Comparison of ENCODE assay signal across 22 mouse cellular contexts in the genomic region with DNA sequence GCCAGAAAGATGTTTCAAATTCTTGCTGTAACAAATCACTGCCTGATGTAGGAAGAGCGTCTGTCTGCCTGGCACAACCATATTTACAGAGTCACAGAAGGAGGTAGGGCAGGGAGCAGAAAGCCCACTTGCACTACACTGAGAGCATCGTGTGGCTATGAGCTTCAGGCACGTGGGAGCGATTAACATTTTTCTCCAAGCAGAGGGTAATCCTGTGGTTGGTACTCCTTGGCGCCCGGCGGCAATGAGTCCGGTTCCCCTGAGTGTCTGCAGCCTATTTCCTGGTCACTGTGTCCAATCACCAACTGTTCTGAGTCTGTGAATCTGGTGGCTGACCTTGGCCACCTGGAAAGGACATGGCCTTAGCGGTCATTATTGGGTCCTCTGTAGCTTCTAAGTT.
DNase-seq lines count a peak whose midpoint lies in the region; ATAC-seq and TF ChIP-seq lines count a peak whose summit lies in the region.
"Had no signal": no experiment of that assay in that cellular context is flagged by ENCODE, and none has a peak within 500 bp of the region (broad histone marks: within the 10 kb centered on the region; RNA-seq: fewer than 3 reads in every experiment).

No protein-coding gene starts in this region.

- 84% methylated on average over 9 of the region's 9 CpGs for WGBS in midbrain, embryonic 11.5 days
- WGBS in midbrain, postnatal 0 days = 91% methylated on average over 9 of the region's 9 CpGs
- 20% methylated on average over 9 of the region's 9 CpGs for WGBS in embryonic facial prominence, embryonic 13.5 days
- 77% methylated on average over 9 of the region's 9 CpGs for WGBS in limb, embryonic 10.5 days

- no peak overlapping the region for H3K9ac ChIP-seq in midbrain, embryonic 11.5 days (ENCODE audit: low read length)
- no peak overlapping the region for H3K9ac ChIP-seq in midbrain, postnatal 0 days (replicated peaks; ENCODE audit: low read length, poor library complexity, severe bottlenecking)
- H3K9ac ChIP-seq in embryonic facial prominence, embryonic 13.5 days = no peak overlapping the region
- H3K9ac ChIP-seq: forebrain, embryonic 12.5 days; forebrain, embryonic 15.5 days; hindbrain, embryonic 12.5 days; hindbrain, embryonic 15.5 days had no signal

- no peak overlapping the region for H3K4me3 ChIP-seq in midbrain, embryonic 11.5 days (ENCODE audit: low read depth, low read length)
- H3K4me3 ChIP-seq in midbrain, postnatal 0 days (ENCODE audit: low read depth, low read length) = no peak overlapping the region
- no peak overlapping the region for H3K4me3 ChIP-seq in embryonic facial prominence, embryonic 13.5 days
- no peak overlapping the region for H3K4me3 ChIP-seq in limb, embryonic 10.5 days
- H3K4me3 ChIP-seq: forebrain, embryonic 12.5 days; forebrain, embryonic 15.5 days; hindbrain, embryonic 12.5 days; hindbrain, embryonic 15.5 days had no signal

- H3K36me3 ChIP-seq in midbrain, embryonic 11.5 days (ENCODE audit: control insufficient read depth, insufficient read depth, low read length) = no peaks in the 10 kb centered on the region
- no peaks in the 10 kb centered on the region for H3K36me3 ChIP-seq in midbrain, postnatal 0 days (ENCODE audit: insufficient read depth, low read length)
- H3K36me3 ChIP-seq in embryonic facial prominence, embryonic 13.5 days = no peaks in the 10 kb centered on the region
- H3K36me3 ChIP-seq in limb, embryonic 10.5 days = no peaks in the 10 kb centered on the region
- H3K36me3 ChIP-seq: forebrain, embryonic 12.5 days; forebrain, embryonic 15.5 days; G1E; hindbrain, embryonic 12.5 days; hindbrain, embryonic 15.5 days had no signal

- H3K4me2 ChIP-seq in midbrain, embryonic 11.5 days = no peak overlapping the region
- no peak overlapping the region for H3K4me2 ChIP-seq in midbrain, postnatal 0 days (ENCODE audit: low read depth, low read length, poor library complexity, severe bottlenecking)
- no peak overlapping the region for H3K4me2 ChIP-seq in embryonic facial prominence, embryonic 13.5 days
- H3K4me2 ChIP-seq: forebrain, embryonic 12.5 days; forebrain, embryonic 15.5 days; heart, embryonic 11.5 days; hindbrain, embryonic 12.5 days; hindbrain, embryonic 15.5 days had no signal

- H3K27me3 ChIP-seq in midbrain, embryonic 11.5 days (ENCODE audit: control insufficient read depth, insufficient read depth, low read length) = no peaks in the 10 kb centered on the region
- no peaks in the 10 kb centered on the region for H3K27me3 ChIP-seq in midbrain, postnatal 0 days (ENCODE audit: insufficient read depth, low read length)
- H3K27me3 ChIP-seq in embryonic facial prominence, embryonic 13.5 days = no peaks in the 10 kb centered on the region
- H3K27me3 ChIP-seq in limb, embryonic 10.5 days (ENCODE audit: low read depth, poor library complexity, severe bottlenecking) = no peaks in the 10 kb centered on the region
- H3K27me3 ChIP-seq: forebrain, embryonic 12.5 days; forebrain, embryonic 15.5 days; hindbrain, embryonic 15.5 days; Patski had no signal

- H3K27ac ChIP-seq in midbrain, embryonic 11.5 days (ENCODE audit: low read depth, low read length) = no peak overlapping the region
- no peak overlapping the region for H3K27ac ChIP-seq in midbrain, postnatal 0 days (ENCODE audit: low read depth, low read length)
- H3K27ac ChIP-seq in embryonic facial prominence, embryonic 13.5 days = peak overlapping the region; percentile 78
- peak overlapping the region; percentile 70 for H3K27ac ChIP-seq in limb, embryonic 10.5 days
- H3K27ac ChIP-seq: forebrain, embryonic 12.5 days; forebrain, embryonic 15.5 days; hindbrain, embryonic 12.5 days; hindbrain, embryonic 15.5 days had no signal

- peak; percentile 71 for DNase-seq in midbrain, embryonic 11.5 days (ENCODE audit: low spot score, missing footprints)
- DNase-seq in midbrain, postnatal 0 days (ENCODE audit: low spot score) = no peak
- DNase-seq in limb, embryonic 10.5 days (ENCODE audit: low spot score) = no peak
- DNase-seq in thymus, postnatal 10 days (ENCODE audit: low spot score in 2 of 2) = no peak
- DNase-seq in spleen, adult 18-20 months = no peak
- no peak for DNase-seq in frontal cortex, postnatal 14 days (ENCODE audit: low spot score in 2 of 2)
- DNase-seq: adrenal gland, postnatal 10 days; adrenal gland, postnatal 36 days; B cell, adult 2 months; cerebellum, adult 18-20 months; cerebellum, adult 9-10 months; cerebellum, postnatal 14 days; gastrocnemius, postnatal 14 days; heart, adult 11 months had no signal

- TF ChIP-seq CTCF in midbrain, postnatal 0 days (IDR thresholded peaks at IDR 0.05) = no peak

- no peak for ATAC-seq in midbrain, embryonic 11.5 days (ENCODE audit: low FRiP score)
- no peak for ATAC-seq in midbrain, postnatal 0 days (ENCODE audit: low FRiP score)
- no peak for ATAC-seq in embryonic facial prominence, embryonic 13.5 days (ENCODE audit: insufficient number of reproducible peaks, insufficient read depth, low FRiP score, low TSS enrichment, low read depth)
- ATAC-seq: forebrain, embryonic 15.5 days; Patski had no signal

- H3K4me1 ChIP-seq in midbrain, embryonic 11.5 days (ENCODE audit: control insufficient read depth, insufficient read depth, low read length) = peaks cover 7% of the 10 kb centered on the region
- H3K4me1 ChIP-seq in midbrain, postnatal 0 days (ENCODE audit: insufficient read depth, low read length) = no peaks in the 10 kb centered on the region
- peaks cover 69% of the 10 kb centered on the region for H3K4me1 ChIP-seq in embryonic facial prominence, embryonic 13.5 days
- H3K4me1 ChIP-seq in limb, embryonic 10.5 days = peaks cover 51% of the 10 kb centered on the region
- H3K4me1 ChIP-seq: hindbrain, embryonic 15.5 days had no signal

- H3K9me3 ChIP-seq in midbrain, embryonic 11.5 days (ENCODE audit: control insufficient read depth, low read length) = no peaks in the 10 kb centered on the region
- H3K9me3 ChIP-seq in midbrain, postnatal 0 days (ENCODE audit: low read length) = no peaks in the 10 kb centered on the region
- H3K9me3 ChIP-seq in embryonic facial prominence, embryonic 13.5 days = no peaks in the 10 kb centered on the region
- no peaks in the 10 kb centered on the region for H3K9me3 ChIP-seq in limb, embryonic 10.5 days (replicated peaks)
- H3K9me3 ChIP-seq: forebrain, embryonic 15.5 days; hindbrain, embryonic 12.5 days; hindbrain, embryonic 15.5 days had no signal

Comparison
In these comparisons a context has a peak if more than half of its experiments do, and no peak if none do; other contexts are left out.
1. H3K27ac ChIP-seq: peak in embryonic facial prominence, embryonic 13.5 days (single experiment) and limb, embryonic 10.5 days (single experiment); none in midbrain, embryonic 11.5 days (single experiment) and midbrain, postnatal 0 days (single experiment).